Mouse (Mus musculus) limb, embryonic 12.5 days (tissue): Measurements from ENCODE around the gene Gm20388. TPM values are rescaled to one million over a fixed set of nuclear protein-coding genes. Genes with fewer than 3 reads are reported as not detected.

Source experiments
- ATAC-seq: fragments of 200-750 bp; cut with Nextera tagmentation; 2 replicates; pipeline ENCODE4 v1.8.0; 2017; ENCODE audit warnings: low read depth, moderate TSS enrichment; ENCODE audit not compliant: insufficient number of reproducible peaks, insufficient read depth, low FRiP score, low TSS enrichment
- H3K27ac ChIP-seq: fragments of 300-500 bp; sonication (generic); 2 replicates; pipeline ENCODE4 v1.5.1; 2016; ENCODE audit warnings: mild to moderate bottlenecking, moderate library complexity
- H3K27me3 ChIP-seq: fragments of 300-500 bp; sonication (generic); 2 replicates; pipeline ENCODE4 v1.6.1; 2016; ENCODE audit warnings: mild to moderate bottlenecking, moderate library complexity
- H3K36me3 ChIP-seq: fragments of 300-500 bp; sonication (generic); 2 replicates; pipeline ENCODE4 v1.6.1; 2016; ENCODE audit warnings: mild to moderate bottlenecking, moderate library complexity
- H3K4me1 ChIP-seq: fragments of 300-500 bp; sonication (generic); replicated peaks from 2 replicates; pipeline ENCODE4 v1.6.1; 2016
- H3K4me2 ChIP-seq: fragments of 300-500 bp; sonication (generic); 2 replicates; pipeline ENCODE4 v1.6.1; 2016; ENCODE audit warnings: mild to moderate bottlenecking, moderate library complexity
- H3K4me3 ChIP-seq: fragments of 300-500 bp; sonication (generic); replicated peaks from 2 replicates; pipeline ENCODE4 v1.5.1; 2016; ENCODE audit warnings: mild to moderate bottlenecking
- H3K9ac ChIP-seq: fragments of 300-500 bp; sonication (generic); replicated peaks from 2 replicates; pipeline ENCODE4 v1.6.1; 2016; ENCODE audit warnings: mild to moderate bottlenecking, moderate library complexity
- H3K9me3 ChIP-seq: fragments of 300-500 bp; sonication (generic); 2 replicates; pipeline ENCODE4 v1.6.1; 2016; ENCODE audit warnings: mild to moderate bottlenecking, moderate library complexity
- whole genome bisulfite sequencing: fragments of 180-500 bp; shearing (Covaris S2); methylation state at CpG from one replicate; pipeline ENCODE4 v1.1.7; 2016; 5-methylcytosine and 5-hydroxymethylcytosine counted together
- polyA plus RNA-seq: library from polyadenylated mRNA; unstranded; fragments of >200 nt; fragmentation: Nextera tagmentation; extraction: Ambion mirVana; gene quantifications from 2 replicates; pipeline ENCODE4 v1.2.1, GENCODE M21; 2016

The Gm20388 gene
- polyA plus RNA-seq, 1 experiment from 2014 or later = not detected

DNA sequence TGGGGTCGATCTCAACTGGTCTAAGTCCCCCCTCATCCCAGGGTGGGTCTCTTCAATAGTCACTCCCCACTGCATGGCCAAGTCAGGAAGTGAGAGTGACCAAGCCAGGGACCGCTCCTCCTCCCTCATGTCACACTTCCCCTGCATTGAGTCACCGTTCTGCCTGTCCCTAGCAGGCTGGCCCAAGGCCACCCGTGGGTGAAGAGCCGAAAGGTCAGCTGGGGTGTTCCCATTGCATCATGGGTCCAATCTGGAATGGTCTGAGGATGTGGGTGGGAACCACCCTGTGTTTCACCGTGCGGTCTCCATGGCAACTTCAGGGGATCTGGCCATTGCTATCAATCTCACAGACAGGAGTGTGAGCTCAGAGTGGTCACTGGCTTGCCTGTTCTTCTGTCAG lies 1338.2 kb downstream of the Gm20388 start:
- Histone ChIP-seq H3K4me1 (peaks cover 16% of the 10 kb centered on the region), H3K4me2 (no peak overlapping the region), H3K9ac (no peak overlapping the region), H3K27ac (no peak overlapping the region), H3K27me3 (peaks cover 74% of the 10 kb centered on the region), H3K9me3 (no peaks in the 10 kb centered on the region), H3K4me3 (no peak overlapping the region), H3K36me3 (no peaks in the 10 kb centered on the region)
- 78% methylated on average over 7 of the region's 7 CpGs for WGBS
- no peak for ATAC-seq

- Histone ChIP-seq H3K36me3 (no peaks in the 10 kb centered on the region), H3K27ac (no peak overlapping the region), H3K4me1 (peaks cover 16% of the 10 kb centered on the region), H3K9ac (no peak overlapping the region), H3K27me3 (peaks cover 74% of the 10 kb centered on the region), H3K4me3 (no peak overlapping the region), H3K9me3 (no peaks in the 10 kb centered on the region), H3K4me2 (no peak overlapping the region)
- WGBS = 100% methylated on average over 1 of the region's 1 CpGs
- ATAC-seq = no peak
Measured at GRCm38 (mm10) chr8:121249433-121249832, 1338.8 kb downstream of the Gm20388 start.

DNA sequence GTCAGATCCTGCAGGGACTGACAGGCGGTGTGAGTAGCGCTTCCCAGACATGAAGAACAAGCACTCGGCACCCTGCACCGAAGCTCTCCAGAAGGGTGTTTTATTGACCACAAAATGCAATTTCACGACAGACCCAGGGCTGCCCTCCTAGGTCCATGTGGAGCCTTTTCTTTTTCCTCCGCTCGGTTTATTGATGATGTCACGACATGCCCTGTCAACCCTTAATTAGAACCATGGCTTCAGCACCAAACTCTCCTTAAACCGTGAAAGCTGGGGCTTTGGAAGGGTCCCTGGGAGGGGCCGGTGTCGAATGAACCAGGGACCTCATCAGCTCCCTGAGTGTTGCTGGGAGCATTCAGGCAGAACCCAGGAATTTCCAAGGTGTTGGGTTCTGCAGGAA lies 1340.4 kb downstream of the Gm20388 start:
- Histone ChIP-seq H3K9me3 (no peaks in the 10 kb centered on the region), H3K27ac (no peak overlapping the region), H3K36me3 (no peaks in the 10 kb centered on the region), H3K4me2 (peak overlapping the region; percentile 36), H3K27me3 (peaks cover 88% of the 10 kb centered on the region), H3K4me1 (peaks cover 29% of the 10 kb centered on the region), H3K9ac (no peak overlapping the region), H3K4me3 (no peak overlapping the region)
- WGBS = 5% methylated on average over 11 of the region's 11 CpGs
- 0 out of 2 replicates have a peak, but pooled peaks have one; percentile 21 for ATAC-seq

- 11% methylated on average over 14 of the region's 14 CpGs for WGBS
- Histone ChIP-seq H3K36me3 (no peaks in the 10 kb centered on the region), H3K4me3 (no peak overlapping the region), H3K9ac (no peak overlapping the region; the same call in 1 of the 2 replicates), H3K4me1 (peaks cover 40% of the 10 kb centered on the region), H3K27me3 (peaks cover 88% of the 10 kb centered on the region), H3K27ac (no peak overlapping the region), H3K4me2 (no peak overlapping the region), H3K9me3 (no peaks in the 10 kb centered on the region)
- ATAC-seq = no peak
Measured at GRCm38 (mm10) chr8:121255727-121256265, 1345.2 kb downstream of the Gm20388 start.

GRCm38 (mm10) chr8:121258126-121258792 lies 1347.6 kb downstream of the Gm20388 start:
- Histone ChIP-seq H3K27me3 (peaks cover 71% of the 10 kb centered on the region), H3K4me3 (no peak overlapping the region), H3K4me1 (peaks cover 36% of the 10 kb centered on the region), H3K4me2 (0 out of 2 replicates have a peak overlapping the region, but pooled peaks have one; percentile 10), H3K27ac (no peak overlapping the region), H3K36me3 (no peaks in the 10 kb centered on the region), H3K9me3 (no peaks in the 10 kb centered on the region), H3K9ac (no peak overlapping the region)
- 19% methylated on average over 21 of the region's 21 CpGs for WGBS
- ATAC-seq = no peak

GRCm38 (mm10) chr8:121262728-121263389 lies 1352.2 kb downstream of the Gm20388 start:
- H3K9ac ChIP-seq = no peak overlapping the region
- H3K4me3 ChIP-seq = no peak overlapping the region
- H3K4me2 ChIP-seq = no peak overlapping the region
- H3K27ac ChIP-seq = no peak overlapping the region
- H3K36me3 ChIP-seq = no peaks in the 10 kb centered on the region
- H3K4me1 ChIP-seq = peaks cover 28% of the 10 kb centered on the region
- ATAC-seq = no peak
- no peaks in the 10 kb centered on the region for H3K9me3 ChIP-seq
- peaks cover 33% of the 10 kb centered on the region for H3K27me3 ChIP-seq
- 75% methylated on average over 21 of the region's 21 CpGs for whole genome bisulfite sequencing

GRCm38 (mm10) chr8:121263390-121263775 lies 1352.7 kb downstream of the Gm20388 start:
- Histone ChIP-seq H3K9ac (no peak overlapping the region), H3K4me2 (no peak overlapping the region), H3K27me3 (peaks cover 28% of the 10 kb centered on the region), H3K36me3 (no peaks in the 10 kb centered on the region), H3K27ac (no peak overlapping the region), H3K4me1 (peaks cover 22% of the 10 kb centered on the region), H3K9me3 (no peaks in the 10 kb centered on the region), H3K4me3 (no peak overlapping the region)
- 59% methylated on average over 14 of the region's 14 CpGs for WGBS
- ATAC-seq = no peak

GRCm38 (mm10) chr8:121264260-121264659 lies 1353.6 kb downstream of the Gm20388 start:
- peaks cover 16% of the 10 kb centered on the region for H3K4me1 ChIP-seq
- no peak overlapping the region for H3K4me2 ChIP-seq
- no peak overlapping the region for H3K9ac ChIP-seq
- no peaks in the 10 kb centered on the region for H3K9me3 ChIP-seq
- H3K4me3 ChIP-seq = no peak overlapping the region
- no peak for ATAC-seq
- H3K27ac ChIP-seq = no peak overlapping the region
- peaks cover 19% of the 10 kb centered on the region; the same call in 1 of the 2 replicates for H3K27me3 ChIP-seq
- no peaks in the 10 kb centered on the region for H3K36me3 ChIP-seq
- WGBS = 79% methylated on average over 9 of the region's 9 CpGs

DNA sequence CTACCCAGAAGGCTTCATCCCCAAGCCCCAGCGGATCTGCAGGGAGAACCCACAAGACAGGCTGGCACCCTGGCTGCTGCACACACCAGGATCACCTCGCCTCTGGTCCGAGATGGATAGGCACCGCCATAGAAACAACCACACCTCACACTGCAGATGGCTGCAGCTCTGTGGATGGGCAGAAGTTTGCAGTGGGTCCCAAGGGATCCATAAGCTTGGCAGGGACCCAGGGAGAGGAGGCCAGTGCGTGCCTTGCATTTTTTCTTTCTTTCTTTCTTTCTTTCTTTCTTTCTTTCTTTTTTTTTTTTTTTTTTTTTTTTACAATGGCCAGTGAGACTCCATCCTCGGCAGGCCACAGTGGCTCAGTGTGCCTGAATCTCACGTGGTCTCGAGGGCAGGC lies 1360.9 kb downstream of the Gm20388 start:
- no peak overlapping the region for H3K4me2 ChIP-seq
- no peak overlapping the region for H3K4me3 ChIP-seq
- ATAC-seq = no peak
- peaks cover 24% of the 10 kb centered on the region; the same call in 1 of the 2 replicates for H3K27me3 ChIP-seq
- no peaks in the 10 kb centered on the region for H3K36me3 ChIP-seq
- 74% methylated on average over 8 of the region's 8 CpGs for WGBS
- no peaks in the 10 kb centered on the region for H3K9me3 ChIP-seq
- H3K9ac ChIP-seq = no peak overlapping the region
- H3K4me1 ChIP-seq = peaks cover 5% of the 10 kb centered on the region; the same call in 1 of the 2 replicates
- no peak overlapping the region for H3K27ac ChIP-seq

DNA sequence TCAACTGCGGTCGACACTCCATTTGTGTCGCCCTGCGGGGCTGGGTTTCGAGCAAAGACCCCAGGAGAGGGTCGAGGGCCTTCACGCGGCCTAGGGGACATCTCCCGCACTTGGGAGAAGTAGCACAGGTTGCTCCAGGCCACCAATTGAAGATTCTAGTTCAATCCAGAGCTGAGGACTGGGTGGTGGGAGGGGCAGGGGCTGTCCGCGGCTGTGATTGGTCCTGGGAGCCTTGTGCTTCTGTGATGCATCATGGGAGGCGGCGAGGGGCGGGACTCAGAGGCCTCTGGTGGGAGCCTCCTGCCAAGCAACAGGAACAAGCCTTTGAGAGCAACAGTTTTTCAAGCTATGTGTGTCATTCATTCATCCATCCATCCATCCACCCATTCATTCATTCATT lies 1362.6 kb downstream of the Gm20388 start:
- H3K27me3 ChIP-seq = peaks cover 33% of the 10 kb centered on the region
- H3K9me3 ChIP-seq = no peaks in the 10 kb centered on the region
- peaks cover 16% of the 10 kb centered on the region for H3K4me1 ChIP-seq
- 47% methylated on average over 14 of the region's 14 CpGs for WGBS
- no peak for ATAC-seq
- H3K4me3 ChIP-seq = no peak overlapping the region
- no peak overlapping the region for H3K27ac ChIP-seq
- no peak overlapping the region for H3K9ac ChIP-seq
- H3K4me2 ChIP-seq = peak overlapping the region; percentile 40
- no peaks in the 10 kb centered on the region for H3K36me3 ChIP-seq

DNA sequence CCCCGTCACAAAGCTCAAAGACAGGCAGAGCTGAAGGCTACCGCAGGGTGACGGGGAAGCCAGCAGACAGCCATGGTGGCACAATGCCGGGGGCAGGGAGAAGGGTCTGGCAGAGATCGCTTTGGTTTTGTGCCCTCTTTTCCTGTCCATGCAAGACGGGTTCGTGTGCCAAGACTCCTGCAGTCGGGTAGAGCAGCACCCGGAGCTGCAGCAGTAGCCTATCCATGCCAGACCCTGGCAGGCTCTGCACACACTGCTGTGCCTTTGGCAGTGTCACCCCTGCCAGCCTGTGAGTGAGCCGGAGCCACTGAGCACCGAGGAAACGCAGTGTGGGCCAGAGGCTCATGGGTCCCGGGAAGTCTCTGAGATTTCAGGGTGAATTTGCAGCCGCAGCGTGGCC lies 1363.0 kb downstream of the Gm20388 start:
- peaks cover 36% of the 10 kb centered on the region for H3K27me3 ChIP-seq
- no peak overlapping the region for H3K4me3 ChIP-seq
- 86% methylated on average over 15 of the region's 15 CpGs for WGBS
- peaks cover 16% of the 10 kb centered on the region for H3K4me1 ChIP-seq
- no peak overlapping the region for H3K4me2 ChIP-seq
- ATAC-seq = no peak
- H3K27ac ChIP-seq = no peak overlapping the region
- H3K9me3 ChIP-seq = no peaks in the 10 kb centered on the region
- no peak overlapping the region for H3K9ac ChIP-seq
- no peaks in the 10 kb centered on the region for H3K36me3 ChIP-seq
